Mouse (Mus musculus) adrenal gland, adult (tissue): ENCODE data around the gene Wfdc6a.
A peak's percentile ranks its signal among the peaks of the same experiment; 100 is the strongest.
"Not testable (repeated sequence)": the region's sequence is repeated elsewhere in the genome, so short reads cannot be mapped to it uniquely, and the experiment has no call there.

Experiments
- DNase-seq, 2 experiments: peaks; one replicate each; pipeline ENCODE4 v3.0.0; 2022 to 2023; ENCODE audit warnings: low spot score in 1 of 2; ENCODE audit not compliant: inconsistent age in 2 of 2

Wfdc6a gene

GRCm38 (mm10) chr2:164585025-164585725, at the start of gene Wfdc6a:
Wfdc6a (minus strand) TSS chr2:164585447.
- DNase-seq = peak; percentile 49 to 56

- no peak for DNase-seq
Measured at GRCm38 (mm10) chr2:164621775-164622174, 36.5 kb upstream of the Wfdc6a start.

GRCm38 (mm10) chr2:164619050-164619449, 33.8 kb upstream of the Wfdc6a start:
- DNase-seq = peak; percentile 12 to 37

GRCm38 (mm10) chr2:164615386-164615785, 30.1 kb upstream of the Wfdc6a start:
- no peak for DNase-seq

- peak; percentile 51 to 67 for DNase-seq
Measured at GRCm38 (mm10) chr2:164613471-164613870, 28.2 kb upstream of the Wfdc6a start, which contains the start of the genes Wfdc6b and Wfdc8. Wfdc6b (plus strand) TSS chr2:164613522. Wfdc8 (minus strand) TSS chr2:164613626.

- DNase-seq = peak; percentile 68 to 72
Measured at GRCm38 (mm10) chr2:164608781-164609180, 23.5 kb upstream of the Wfdc6a start.

- DNase-seq = no peak
Measured at GRCm38 (mm10) chr2:164604411-164604810, 19.2 kb upstream of the Wfdc6a start.

GRCm38 (mm10) chr2:164603482-164603881, 18.2 kb upstream of the Wfdc6a start:
- DNase-seq = no peak

GRCm38 (mm10) chr2:164600179-164600578, 14.9 kb upstream of the Wfdc6a start:
- no peak for DNase-seq

GRCm38 (mm10) chr2:164593494-164593893, 8.2 kb upstream of the Wfdc6a start, which contains the start of gene Eppin:
Eppin (minus strand) TSS chr2:164593594.
- DNase-seq = peak; percentile 31 to 47

- DNase-seq = peak; percentile 20 to 69
Measured at GRCm38 (mm10) chr2:164592014-164592413, 6.8 kb upstream of the Wfdc6a start.

- not testable (repeated sequence) for DNase-seq
Measured at GRCm38 (mm10) chr2:164573359-164573758, 11.9 kb downstream of the Wfdc6a start, which contains the start of gene Spint3. Spint3 (minus strand) TSS chr2:164573459.

- no peak for DNase-seq
Measured at GRCm38 (mm10) chr2:164567460-164567859, 17.8 kb downstream of the Wfdc6a start.

GRCm38 (mm10) chr2:164566997-164567396, 18.2 kb downstream of the Wfdc6a start:
- DNase-seq = no peak

GRCm38 (mm10) chr2:164564346-164564745, 20.9 kb downstream of the Wfdc6a start:
- no peak for DNase-seq

- DNase-seq = peak; percentile 19 to 60
Measured at GRCm38 (mm10) chr2:164563339-164564038, 21.8 kb downstream of the Wfdc6a start.

- no peak for DNase-seq
Measured at GRCm38 (mm10) chr2:164562391-164563188, 22.7 kb downstream of the Wfdc6a start, which contains the start of gene Wfdc2. Wfdc2 (plus strand) TSS chr2:164562413.

- peak; percentile 73 to 79 for DNase-seq
Measured at GRCm38 (mm10) chr2:164560106-164560505, 25.1 kb downstream of the Wfdc6a start.

- no peak for DNase-seq
Measured at GRCm38 (mm10) chr2:164558991-164559645, 26.1 kb downstream of the Wfdc6a start.

- DNase-seq = no peak
Measured at GRCm38 (mm10) chr2:164558426-164558825, 26.8 kb downstream of the Wfdc6a start.

GRCm38 (mm10) chr2:164551502-164551901, 33.7 kb downstream of the Wfdc6a start:
- DNase-seq = no peak
